Mouse (Mus musculus) telencephalon, adult 2 months (tissue): ENCODE data around the gene Slc7a5.

Experiments used
- DNase-seq: peaks from one replicate; pipeline ENCODE4 v3.0.0-alpha.2; 2011; ENCODE audit warnings: low read depth, low spot score

The Slc7a5 gene

GRCm38 (mm10) chr8:121907587-121908248, at the start of gene Slc7a5:
Slc7a5 (minus strand) TSS chr8:121907694.
- peak; percentile 76 for DNase-seq

- DNase-seq, result no peak
Measured at GRCm38 (mm10) chr8:121955825-121956500, 48.5 kb upstream of the Slc7a5 start.

- no peak for DNase-seq
Measured at GRCm38 (mm10) chr8:121954981-121955555, 47.6 kb upstream of the Slc7a5 start.

GRCm38 (mm10) chr8:121953821-121954545, 46.5 kb upstream of the Slc7a5 start:
- no peak for DNase-seq

- DNase-seq, result no peak
Measured at GRCm38 (mm10) chr8:121952800-121953199, 45.3 kb upstream of the Slc7a5 start.

GRCm38 (mm10) chr8:121952122-121952521, 44.6 kb upstream of the Slc7a5 start:
- DNase-seq, result no peak

GRCm38 (mm10) chr8:121951656-121952009, 44.1 kb upstream of the Slc7a5 start:
- DNase-seq, result no peak

GRCm38 (mm10) chr8:121950749-121951655, 43.5 kb upstream of the Slc7a5 start:
- no peak for DNase-seq

- DNase-seq, result peak; percentile 99
Measured at GRCm38 (mm10) chr8:121949941-121950748, 42.7 kb upstream of the Slc7a5 start.

GRCm38 (mm10) chr8:121949222-121949800, 41.8 kb upstream of the Slc7a5 start, which contains the start of gene Banp:
Banp (plus strand) TSS chr8:121949750.
- DNase-seq, result no peak

- no peak for DNase-seq
Measured at GRCm38 (mm10) chr8:121948321-121949145, 41.0 kb upstream of the Slc7a5 start.

- no peak for DNase-seq
Measured at GRCm38 (mm10) chr8:121947753-121948141, 40.3 kb upstream of the Slc7a5 start.

GRCm38 (mm10) chr8:121947047-121947752, 39.7 kb upstream of the Slc7a5 start:
- no peak for DNase-seq

GRCm38 (mm10) chr8:121946351-121946750, 38.9 kb upstream of the Slc7a5 start:
- no peak for DNase-seq

- DNase-seq, result no peak
Measured at GRCm38 (mm10) chr8:121944831-121945230, 37.3 kb upstream of the Slc7a5 start, which contains the start of gene Car5a. Car5a (minus strand) TSS chr8:121944904.

GRCm38 (mm10) chr8:121943716-121944115, 36.2 kb upstream of the Slc7a5 start:
- no peak for DNase-seq

GRCm38 (mm10) chr8:121943057-121943540, 35.6 kb upstream of the Slc7a5 start:
- no peak for DNase-seq

- no peak for DNase-seq
Measured at GRCm38 (mm10) chr8:121938732-121939131, 31.2 kb upstream of the Slc7a5 start.
